Comparison of ENCODE assay signal across 26 mouse cellular contexts in the genomic region with DNA sequence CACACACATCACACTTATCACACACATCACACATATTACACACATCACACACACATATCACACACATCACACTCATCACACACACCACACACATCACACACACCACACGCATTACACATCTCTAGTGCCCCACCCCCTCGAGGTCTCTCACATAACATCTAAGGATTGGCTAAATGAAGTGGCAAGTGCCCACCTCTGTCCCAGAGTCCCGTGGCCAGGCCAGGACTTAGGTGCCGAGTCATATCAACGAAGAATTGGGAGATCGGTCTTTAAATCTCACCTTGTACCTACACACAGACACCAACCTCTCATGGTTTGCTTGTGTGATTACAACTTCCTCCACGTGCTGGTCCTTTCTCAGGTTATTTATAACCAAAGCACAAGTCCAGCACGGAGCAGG.
"Had no signal": no experiment of that assay in that cellular context is flagged by ENCODE, and none has a peak within 500 bp of the region (broad histone marks: within the 10 kb centered on the region; RNA-seq: fewer than 3 reads in every experiment).

No protein-coding gene starts in this region.

- H3K9ac ChIP-seq: heart, embryonic 12.5 days; hindbrain, embryonic 12.5 days; hindbrain, embryonic 14.5 days; kidney, embryonic 15.5 days; limb, embryonic 13.5 days; limb, embryonic 15.5 days; liver, embryonic 12.5 days; liver, embryonic 14.5 days had no signal

- ATAC-seq: hindbrain, postnatal 0 days; intestine, embryonic 16.5 days; liver, embryonic 12.5 days had no signal

- H3K4me1 ChIP-seq: heart, embryonic 12.5 days; hindbrain, embryonic 12.5 days; kidney, embryonic 15.5 days; limb, embryonic 13.5 days; limb, embryonic 15.5 days; liver, embryonic 12.5 days had no signal

- DNase-seq: gastrocnemius, adult 2 months; gastrocnemius, postnatal 10 days; gastrocnemius, postnatal 25 days; heart, adult 2 months; heart, postnatal 10 days; heart, postnatal 4 days; kidney, adult 11 months; kidney, adult 2 months; kidney, adult 9 months; kidney, postnatal 14 days; kidney, postnatal 36 days; layer of hippocampus, adult 9-11 months; layer of hippocampus, postnatal 36 days had no signal

- H3K9me3 ChIP-seq: heart, embryonic 12.5 days; hindbrain, embryonic 10.5 days; hindbrain, embryonic 12.5 days; kidney, embryonic 15.5 days; limb, embryonic 13.5 days; limb, embryonic 15.5 days; liver, embryonic 12.5 days had no signal

- H3K36me3 ChIP-seq: heart, embryonic 12.5 days; hindbrain, embryonic 10.5 days; hindbrain, embryonic 12.5 days; kidney, embryonic 15.5 days; limb, embryonic 13.5 days; limb, embryonic 15.5 days; liver, embryonic 12.5 days had no signal

- H3K27ac ChIP-seq: gastrocnemius, adult 2 months; heart, adult 2 months; hindbrain, embryonic 10.5 days; hindbrain, embryonic 12.5 days; hindbrain, embryonic 14.5 days; hindbrain, postnatal 0 days; kidney, embryonic 15.5 days; kidney, postnatal 0 days; left cerebral cortex, adult 2 months; limb, embryonic 13.5 days; limb, embryonic 15.5 days; liver, embryonic 12.5 days; liver, embryonic 14.5 days had no signal

- H3K4me2 ChIP-seq: heart, embryonic 12.5 days; hindbrain, embryonic 12.5 days; hindbrain, embryonic 14.5 days; kidney, embryonic 15.5 days; limb, embryonic 13.5 days; limb, embryonic 15.5 days; liver, embryonic 12.5 days had no signal

- H3K4me3 ChIP-seq: gastrocnemius, adult 2 months; heart, adult 2 months; heart, embryonic 12.5 days; hindbrain, embryonic 10.5 days; hindbrain, embryonic 12.5 days; kidney, embryonic 15.5 days; left cerebral cortex, adult 2 months; limb, embryonic 13.5 days; limb, embryonic 15.5 days; liver, embryonic 12.5 days had no signal
